Mouse (Mus musculus) liver, adult 2 months (tissue): ENCODE measurements around the gene Sufu.

ENCODE experiments used
- CTCF ChIP-seq: fragments of 200-500 bp; IDR thresholded peaks from 2 replicates; pipeline ENCODE4 v1.5.1; 2011; ENCODE audit warnings: low read depth, low read length, control low read depth
- POLR2A ChIP-seq: fragments of 200-500 bp; IDR thresholded peaks from 2 replicates; pipeline ENCODE4 v1.6.1; 2011; ENCODE audit warnings: low read length, control low read depth; ENCODE audit not compliant: insufficient read depth; ENCODE audit errors: extremely low read depth

DNA sequence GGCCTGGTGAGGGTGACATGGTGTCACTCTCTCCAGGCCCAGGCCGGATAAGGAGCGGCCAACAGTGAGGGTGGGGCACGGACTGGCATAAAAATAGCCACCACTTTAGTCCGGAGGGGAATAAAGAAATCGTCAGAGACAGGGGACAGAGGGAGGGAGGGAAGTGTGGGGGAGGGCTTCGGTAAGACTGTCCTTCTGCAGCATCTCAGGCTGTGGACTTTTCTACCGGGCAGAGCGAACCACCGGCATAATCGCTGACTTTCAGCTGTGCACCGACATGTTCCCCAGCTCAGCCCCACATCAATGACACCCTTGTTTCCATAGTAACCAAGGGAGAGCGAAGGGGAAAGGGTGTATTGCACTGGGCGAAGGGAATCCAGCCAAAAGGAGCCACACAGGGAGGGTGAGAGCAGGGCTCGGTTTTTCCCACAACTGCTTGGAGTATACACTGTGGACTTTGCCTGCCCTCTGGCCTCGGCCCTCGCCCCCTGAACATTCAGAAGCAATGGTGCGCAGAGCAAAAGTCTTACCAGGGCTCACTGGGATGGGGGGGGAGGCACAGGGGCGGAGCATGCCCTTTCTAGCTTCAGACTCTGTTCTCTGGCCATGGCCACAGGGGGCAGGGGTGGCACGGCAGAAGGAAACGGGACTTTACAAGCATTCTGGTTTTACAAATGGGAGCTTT is 132.0 kb downstream of the Sufu start:
- TF ChIP-seq CTCF (peak; percentile 31; the same call in 1 of the 2 replicates), POLR2A (no peak)
